Mouse (Mus musculus) lung, postnatal 0 days (tissue): ENCODE data around the gene Itgb4.
A peak's percentile ranks its signal among the peaks of the same experiment; 100 is the strongest.

Source experiments
- CTCF ChIP-seq: IDR thresholded peaks from 2 replicates; pipeline ENCODE4 v1.5.1; 2016; ENCODE audit warnings: antibody characterized with exemption, mild to moderate bottlenecking
- EP300 ChIP-seq: IDR thresholded peaks from 2 replicates; pipeline ENCODE4 v1.6.1; 2016; ENCODE audit warnings: antibody characterized with exemption, mild to moderate bottlenecking, control low read depth

GRCm38 (mm10) chr11:116049610-116050009, 75.1 kb downstream of the Itgb4 start:
- TF ChIP-seq EP300 (peak; percentile 96), CTCF (no peak)
